Mouse (Mus musculus) forelimb bud, embryonic 11.5 days (tissue): ENCODE results near the gene Olfr1513.
"Not testable (repeated sequence)": the region's sequence is repeated elsewhere in the genome, so short reads cannot be mapped to it uniquely, and the experiment has no call there.

Experiments used
- DNase-seq: peaks from one replicate; pipeline ENCODE4 v3.0.0-alpha.2; 2012; ENCODE audit warnings: low read depth, low spot score

Olfr1513 gene

GRCm38 (mm10) chr14:52356308-52356707, at the start of gene Olfr1513:
Olfr1513 (minus strand) TSS chr14:52356408.
- DNase-seq = no peak

GRCm38 (mm10) chr14:52397279-52397678, 41.1 kb upstream of the Olfr1513 start, which contains the start of gene Olfr1511:
Olfr1511 (minus strand) TSS chr14:52397379.
- DNase-seq = no peak

DNA sequence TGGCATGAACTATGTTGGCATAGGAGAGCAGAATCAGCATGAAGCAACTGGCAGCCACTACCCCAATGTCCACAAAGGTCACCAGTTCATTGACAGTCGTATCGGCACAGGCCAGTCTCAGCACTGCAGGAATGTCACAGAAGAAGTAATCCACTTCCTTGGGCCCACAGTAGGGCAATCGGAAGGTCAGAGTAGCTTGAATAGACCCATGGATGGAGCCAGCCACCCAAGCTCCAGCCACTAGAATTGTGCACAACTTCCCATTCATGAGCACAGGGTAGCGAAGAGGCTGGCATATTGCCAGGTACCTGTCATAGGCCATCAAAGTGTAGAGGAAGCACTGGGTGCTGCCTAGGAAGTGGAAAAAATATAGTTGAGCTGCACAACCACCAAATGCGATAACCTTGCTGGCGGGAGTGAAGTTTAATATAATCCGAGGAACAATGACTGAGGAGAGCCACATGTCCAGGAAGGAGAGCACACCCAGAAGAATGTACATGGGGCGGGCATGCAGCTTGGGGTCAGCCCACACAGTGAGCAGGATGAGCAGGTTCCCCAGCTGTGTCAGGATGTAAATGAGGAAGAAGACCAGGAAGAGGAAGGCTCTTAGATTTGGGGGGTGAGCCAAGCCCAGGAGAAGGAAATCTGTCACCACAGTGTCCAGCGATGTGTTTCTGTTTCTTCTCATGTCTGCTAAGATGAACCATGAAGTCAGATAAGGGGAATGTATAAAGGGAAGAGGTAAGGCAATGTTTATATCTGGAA, 34.1 kb upstream of the Olfr1513 start:
- DNase-seq = not testable (repeated sequence)

GRCm38 (mm10) chr14:52379068-52379467, 22.9 kb upstream of the Olfr1513 start, which contains the start of gene Olfr1512:
Olfr1512 (minus strand) TSS chr14:52379168.
- no peak for DNase-seq

- no peak for DNase-seq
These were observed 12.5 kb upstream of the Olfr1513 start for GRCm38 (mm10) chr14:52368741-52369140.

GRCm38 (mm10) chr14:52339512-52339852, 16.7 kb downstream of the Olfr1513 start:
- DNase-seq = no peak

GRCm38 (mm10) chr14:52338751-52339511, 17.3 kb downstream of the Olfr1513 start:
- DNase-seq = peak; percentile 78

GRCm38 (mm10) chr14:52332171-52332570, 24.0 kb downstream of the Olfr1513 start:
- no peak for DNase-seq

- DNase-seq = no peak
These were observed 25.0 kb downstream of the Olfr1513 start for GRCm38 (mm10) chr14:52331069-52331750.

GRCm38 (mm10) chr14:52327910-52328812, 28.0 kb downstream of the Olfr1513 start, which contains the start of gene Sall2:
Sall2 (minus strand) TSS chr14:52328762.
- no peak for DNase-seq

DNA sequence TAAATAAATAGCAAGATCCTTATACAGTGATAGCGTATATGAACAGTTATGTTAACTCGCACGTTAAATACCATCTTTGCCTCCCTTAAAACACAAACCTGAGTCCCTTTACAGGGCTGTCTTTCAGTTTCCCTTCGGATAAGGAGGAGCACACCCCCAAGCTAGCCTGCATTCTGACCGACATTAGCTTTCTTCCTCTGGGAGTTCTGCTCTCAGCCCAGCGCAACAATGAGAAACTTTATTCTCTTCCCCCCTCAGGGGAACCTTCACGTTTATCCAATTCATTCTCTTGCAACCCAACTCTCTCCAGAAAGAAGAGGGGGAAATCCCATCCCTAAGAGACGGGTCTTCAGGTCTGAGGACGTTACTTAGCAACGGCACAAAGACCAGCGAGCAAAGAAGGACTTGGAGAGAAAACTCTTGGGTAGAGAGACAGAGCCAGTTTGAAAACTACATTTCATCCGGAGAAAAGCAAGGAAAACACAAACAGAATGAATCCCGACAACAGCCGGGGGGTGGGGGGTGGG, 28.8 kb downstream of the Olfr1513 start:
- DNase-seq = no peak

- DNase-seq = no peak
These were observed 30.3 kb downstream of the Olfr1513 start for GRCm38 (mm10) chr14:52325890-52326289.

- no peak for DNase-seq
These were observed 36.8 kb downstream of the Olfr1513 start for GRCm38 (mm10) chr14:52319361-52319760.

DNA sequence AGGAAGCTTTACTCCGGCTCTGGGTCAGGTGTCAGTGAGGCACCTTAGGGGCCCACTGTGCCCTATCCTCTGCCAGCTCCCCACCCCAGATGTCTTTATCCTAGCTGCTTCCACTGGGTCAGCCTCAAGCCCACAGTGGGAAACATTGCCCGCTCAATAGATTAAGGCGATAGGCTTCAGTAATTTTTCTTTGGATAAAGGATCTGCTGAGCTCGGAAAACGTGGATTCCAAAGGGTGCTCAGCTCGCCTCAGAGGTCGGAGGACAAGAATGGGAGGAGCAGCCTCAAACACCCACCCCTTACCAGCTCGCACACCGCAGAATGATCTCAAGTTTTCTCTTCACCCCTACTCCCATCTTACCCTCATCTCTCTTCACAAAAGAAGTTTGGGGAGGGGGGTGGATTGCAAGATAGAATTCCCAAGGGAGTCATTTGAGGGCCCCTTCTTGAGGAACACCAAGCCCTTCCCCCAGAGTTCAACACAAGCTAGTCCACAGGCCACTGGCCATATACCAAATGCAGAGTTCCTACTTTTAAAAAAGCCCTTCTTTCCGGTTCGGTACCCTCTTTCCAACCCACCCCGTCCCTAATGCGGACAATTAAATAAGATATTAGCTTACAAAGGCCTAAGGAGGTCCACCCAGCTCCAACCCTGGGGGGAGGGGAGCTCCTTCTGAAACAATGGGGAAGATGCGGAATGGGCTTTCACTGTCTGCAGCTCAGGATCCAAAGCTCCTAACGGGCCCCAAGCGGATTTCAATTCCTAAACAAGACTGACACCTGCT, 39.6 kb downstream of the Olfr1513 start:
- peak; percentile 48 for DNase-seq

DNA sequence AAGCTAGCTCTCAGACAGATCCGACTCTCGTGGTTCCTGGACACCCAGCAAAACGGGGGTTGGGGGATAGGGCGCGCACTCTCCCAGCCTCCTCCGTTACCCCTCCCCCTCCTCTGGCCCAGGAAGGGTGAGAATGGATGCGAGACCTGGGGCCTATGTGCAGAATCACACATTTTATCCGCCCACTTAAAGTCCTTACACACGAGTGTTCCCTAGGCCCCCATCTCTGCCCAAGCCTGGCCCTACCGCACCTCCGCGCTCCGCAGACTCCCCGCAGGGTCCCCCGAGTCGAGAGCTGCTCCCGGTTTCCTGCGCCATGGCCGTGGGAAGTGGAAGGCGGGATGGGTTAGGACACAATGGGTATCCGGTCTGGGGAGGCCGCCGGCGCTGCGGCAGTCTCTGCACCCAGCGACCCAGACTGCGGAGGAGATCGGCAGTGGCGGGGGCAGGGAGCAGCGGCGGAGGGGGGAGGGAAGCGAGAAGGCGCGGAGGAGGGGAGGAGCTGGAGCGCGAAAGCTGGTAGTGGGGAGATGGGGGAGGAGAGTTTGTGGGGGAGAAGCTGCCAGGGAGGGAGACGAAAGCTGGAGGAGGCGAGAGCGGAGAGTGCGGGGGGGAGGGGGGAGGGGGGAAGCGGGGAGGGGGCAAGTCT, 40.3 kb downstream of the Olfr1513 start:
- DNase-seq = peak; percentile 61

- DNase-seq = no peak
These were observed 40.9 kb downstream of the Olfr1513 start for GRCm38 (mm10) chr14:52315283-52315780.

DNA sequence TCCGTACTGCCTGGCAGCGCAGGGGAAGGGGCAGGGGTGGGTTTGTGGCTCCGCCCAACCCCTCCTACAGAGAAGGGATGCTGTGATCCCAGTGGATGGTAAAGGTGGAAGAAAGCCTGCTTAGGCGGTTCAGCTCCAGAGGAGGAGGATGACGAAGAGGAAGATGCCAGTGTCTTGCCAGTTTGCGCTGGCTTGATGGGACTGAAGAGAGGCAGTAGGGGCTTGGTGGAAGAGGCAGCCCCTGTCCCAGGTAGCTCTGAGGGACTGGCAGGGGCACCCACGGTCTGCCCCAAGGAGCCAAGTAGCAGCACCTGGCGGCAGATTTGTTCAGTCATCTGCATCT, 41.4 kb downstream of the Olfr1513 start:
- DNase-seq = no peak

DNA sequence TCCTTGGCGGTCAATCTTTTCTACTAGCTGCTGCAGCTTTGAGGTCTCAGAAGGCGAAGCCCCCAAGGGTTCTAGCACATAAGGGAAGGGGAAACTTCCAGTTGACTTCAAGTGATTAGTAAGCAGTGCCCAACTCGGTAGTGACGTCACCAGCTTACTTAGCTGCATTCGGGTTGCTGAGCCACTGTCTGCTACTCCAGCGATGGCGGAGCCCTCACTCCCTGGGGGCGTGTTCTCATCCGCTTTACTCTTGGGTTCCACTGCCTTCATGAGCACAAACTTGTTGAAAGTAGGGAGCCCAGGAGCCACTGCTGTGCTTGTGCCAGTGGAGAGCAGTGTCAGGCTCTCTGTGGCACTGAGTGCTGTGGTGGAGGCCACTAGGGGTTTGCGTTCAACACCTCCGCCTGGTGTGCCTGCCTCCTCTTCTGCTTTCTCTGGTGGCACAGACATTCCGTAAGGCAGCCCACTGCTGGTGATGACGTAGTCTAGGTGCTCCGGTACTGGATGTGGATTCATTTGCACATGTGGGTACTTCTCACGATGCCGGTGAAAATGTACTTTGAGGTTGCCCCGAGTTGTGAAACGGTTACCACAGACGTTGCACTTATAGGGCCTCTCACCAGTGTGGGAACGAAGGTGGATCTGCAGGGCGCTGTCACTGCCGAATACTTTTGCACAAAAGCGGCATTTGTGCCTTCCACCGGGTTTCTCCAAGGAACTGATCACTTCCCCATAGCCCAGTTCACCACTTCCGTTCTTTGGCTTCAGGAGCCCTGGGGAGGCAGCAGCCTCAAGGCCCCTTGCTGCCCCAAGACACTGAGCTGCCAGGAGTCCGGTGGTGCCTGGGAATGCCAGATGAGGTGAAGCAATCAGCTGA, 42.0 kb downstream of the Olfr1513 start:
- no peak for DNase-seq
